Mouse (Mus musculus) lung, embryonic 14.5 days (tissue): Measurements from ENCODE around the gene Rnf183. TPM values are rescaled to one million over a fixed set of nuclear protein-coding genes. Genes with fewer than 3 reads are reported as not detected.

Experiments used
- ATAC-seq: fragments of 200-750 bp; cut with Nextera tagmentation; 2 replicates; pipeline ENCODE4 v1.8.0; 2017; ENCODE audit warnings: mild to moderate bottlenecking, moderate TSS enrichment, moderate library complexity; ENCODE audit not compliant: insufficient read depth
- DNase-seq: peaks from one replicate; pipeline ENCODE4 v3.0.0-alpha.2; 2015
- H3K27ac ChIP-seq: fragments of 300-500 bp; sonication (generic); 2 replicates; pipeline ENCODE4 v1.5.1; 2014; ENCODE audit warnings: low read depth, mild to moderate bottlenecking, moderate library complexity
- H3K27me3 ChIP-seq: fragments of 300-500 bp; sonication (generic); 2 replicates; pipeline ENCODE4 v1.6.1; 2014; ENCODE audit warnings: low read length, control low read depth; ENCODE audit not compliant: insufficient read depth
- H3K36me3 ChIP-seq: fragments of 300-500 bp; sonication (generic); 2 replicates; pipeline ENCODE4 v1.6.1; 2014; ENCODE audit warnings: control low read depth; ENCODE audit not compliant: insufficient read depth
- H3K4me1 ChIP-seq: fragments of 300-500 bp; sonication (generic); 2 replicates; pipeline ENCODE4 v1.6.1; 2014; ENCODE audit warnings: antibody characterized with exemption, control low read depth; ENCODE audit not compliant: insufficient read depth
- H3K4me2 ChIP-seq: fragments of 300-500 bp; sonication (generic); 2 replicates; pipeline ENCODE4 v1.6.1; 2014; ENCODE audit warnings: mild to moderate bottlenecking
- H3K4me3 ChIP-seq: fragments of 300-500 bp; sonication (generic); 2 replicates; pipeline ENCODE4 v1.5.1; 2014; ENCODE audit warnings: low read depth, low read length
- H3K9ac ChIP-seq: fragments of 300-500 bp; sonication (generic); 2 replicates; pipeline ENCODE4 v1.6.1; 2014
- H3K9me3 ChIP-seq: fragments of 300-500 bp; sonication (generic); 2 replicates; pipeline ENCODE4 v1.6.1; 2016; ENCODE audit warnings: low read depth, low read length, control low read depth
- CTCF ChIP-seq: IDR thresholded peaks from 2 replicates; pipeline ENCODE4 v1.5.1; 2016; ENCODE audit warnings: antibody characterized with exemption, low read depth
- WGBS: fragments of 180-500 bp; shearing (Covaris S2); extraction: QIAGEN DNeasy Blood & Tissue Kit; methylation state at CpG from one replicate; pipeline ENCODE4 v1.1.7; 2014; 5-methylcytosine and 5-hydroxymethylcytosine counted together
- polyA plus RNA-seq: library from polyadenylated mRNA; unstranded; fragments of >200 nt; fragmentation: Nextera tagmentation; extraction: Ambion mirVana; gene quantifications from 2 replicates; pipeline ENCODE4 v1.2.1, GENCODE M21; 2014

The Rnf183 gene
- polyA plus RNA-seq, 1 experiment from 2014 or later: not detected

DNA sequence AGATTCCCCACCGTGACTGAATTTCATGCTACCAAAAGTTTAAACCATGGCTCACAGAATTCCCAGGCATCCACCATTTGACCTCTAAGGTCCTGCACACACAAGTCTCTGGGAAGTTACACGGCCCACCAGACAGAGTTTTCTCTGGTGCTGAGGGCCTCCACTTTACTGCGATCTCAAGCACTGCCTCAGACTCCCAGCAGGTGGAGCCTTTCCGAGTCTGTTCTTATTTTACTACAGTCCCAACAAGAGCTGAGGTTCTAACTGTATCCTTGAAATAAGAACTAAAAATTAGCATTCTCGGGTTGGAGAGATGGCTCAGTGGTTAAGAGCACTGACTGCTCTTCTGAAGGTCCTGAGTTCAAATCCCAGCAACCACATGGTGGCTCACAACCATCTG is 19.9 kb upstream of the Rnf183 start:
- ATAC-seq (0 out of 2 replicates have a peak, but pooled peaks have one; percentile 51), DNase-seq (peak; percentile 72)
- 46% methylated on average over 5 of the region's 5 CpGs for WGBS
- Histone ChIP-seq H3K9me3 (no peaks in the 10 kb centered on the region), H3K27me3 (no peaks in the 10 kb centered on the region), H3K27ac (no peak overlapping the region), H3K4me1 (no peaks in the 10 kb centered on the region), H3K4me3 (no peak overlapping the region), H3K36me3 (no peaks in the 10 kb centered on the region), H3K4me2 (no peak overlapping the region), H3K9ac (no peak overlapping the region)
- TF ChIP-seq CTCF: peak; percentile 65

DNA sequence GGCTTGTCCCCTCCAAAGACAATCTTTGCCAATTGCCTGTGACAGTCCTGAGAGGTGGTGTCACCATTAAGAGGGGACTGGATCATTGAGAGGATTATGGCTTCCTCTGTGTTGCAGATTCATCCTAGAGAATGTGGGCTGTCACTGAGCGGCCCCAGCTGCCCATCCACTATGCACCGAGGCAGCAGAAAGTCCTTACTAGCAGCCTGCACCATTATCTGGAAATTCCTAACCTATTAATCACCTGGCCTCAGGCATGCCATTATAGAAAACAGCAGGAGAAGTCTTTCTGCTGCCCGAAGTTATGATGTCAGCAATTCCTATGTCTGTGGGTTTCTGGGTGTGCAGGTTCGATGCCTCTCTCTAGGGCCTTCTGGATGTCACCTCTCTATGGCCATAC is 5.9 kb upstream of the Rnf183 start:
- ATAC-seq (no peak), DNase-seq (no peak)
- H3K4me3 ChIP-seq: no peak overlapping the region
- no peaks in the 10 kb centered on the region for H3K36me3 ChIP-seq
- H3K9ac ChIP-seq: no peak overlapping the region
- no peaks in the 10 kb centered on the region for H3K4me1 ChIP-seq
- H3K9me3 ChIP-seq: no peaks in the 10 kb centered on the region
- 54% methylated on average over 4 of the region's 4 CpGs for WGBS
- no peaks in the 10 kb centered on the region for H3K27me3 ChIP-seq
- H3K27ac ChIP-seq: no peak overlapping the region
- TF ChIP-seq CTCF: no peak
- no peak overlapping the region for H3K4me2 ChIP-seq

DNA sequence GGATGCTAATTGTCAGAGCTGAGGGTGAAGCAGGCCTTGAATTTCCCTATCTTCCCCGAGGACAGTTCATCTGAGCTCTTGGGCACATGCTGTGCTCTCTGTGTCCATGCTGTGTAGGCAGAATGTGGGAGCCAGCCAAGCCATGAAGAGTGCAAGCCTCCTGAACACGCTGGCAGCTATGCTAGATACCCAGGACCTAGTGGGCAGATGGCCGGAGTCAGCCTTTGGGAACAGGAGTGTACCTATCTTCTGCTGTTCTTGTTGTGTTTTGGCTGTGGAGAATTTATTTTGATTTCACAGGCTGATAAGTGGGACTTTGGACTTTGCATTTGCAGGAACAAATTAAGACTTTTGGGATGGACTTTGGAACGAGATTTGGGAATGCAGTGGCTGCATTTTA is 5.5 kb upstream of the Rnf183 start:
- H3K4me2 ChIP-seq: no peak overlapping the region
- H3K27me3 ChIP-seq: no peaks in the 10 kb centered on the region
- no peak overlapping the region for H3K27ac ChIP-seq
- DNase-seq: no peak
- H3K36me3 ChIP-seq: no peaks in the 10 kb centered on the region
- H3K9ac ChIP-seq: no peak overlapping the region
- TF ChIP-seq CTCF: no peak
- H3K4me3 ChIP-seq: no peak overlapping the region
- H3K4me1 ChIP-seq: no peaks in the 10 kb centered on the region
- H3K9me3 ChIP-seq: no peaks in the 10 kb centered on the region
- 73% methylated on average over 4 of the region's 4 CpGs for WGBS
- ATAC-seq: no peak

DNA sequence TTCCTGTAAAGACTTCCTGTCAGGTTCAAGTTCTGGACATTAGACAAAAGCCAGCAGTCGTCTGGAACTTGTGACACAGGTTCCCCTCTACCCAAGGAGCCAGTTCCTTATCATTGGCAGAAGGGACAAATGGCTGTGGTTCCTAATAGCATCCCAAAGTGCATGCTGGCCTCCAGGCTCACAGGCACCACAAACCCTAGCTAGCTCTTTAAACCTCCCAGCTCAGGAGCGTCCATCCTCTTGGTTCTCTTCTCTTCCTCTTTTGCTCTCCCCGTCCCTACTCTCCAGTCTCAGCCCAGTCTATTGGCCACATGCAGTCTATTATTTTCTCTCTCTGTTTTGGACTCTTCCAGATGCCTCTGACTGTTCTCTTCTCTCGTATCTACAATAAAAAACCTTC is 4.7 kb upstream of the Rnf183 start:
- H3K27me3 ChIP-seq: no peaks in the 10 kb centered on the region
- H3K4me3 ChIP-seq: no peak overlapping the region
- no peak overlapping the region for H3K9ac ChIP-seq
- WGBS: 62% methylated on average over 4 of the region's 4 CpGs
- H3K36me3 ChIP-seq: no peaks in the 10 kb centered on the region
- ATAC-seq (no peak), DNase-seq (no peak)
- no peaks in the 10 kb centered on the region for H3K9me3 ChIP-seq
- no peak for TF ChIP-seq CTCF
- H3K27ac ChIP-seq: no peak overlapping the region
- H3K4me2 ChIP-seq: no peak overlapping the region
- H3K4me1 ChIP-seq: no peaks in the 10 kb centered on the region

DNA sequence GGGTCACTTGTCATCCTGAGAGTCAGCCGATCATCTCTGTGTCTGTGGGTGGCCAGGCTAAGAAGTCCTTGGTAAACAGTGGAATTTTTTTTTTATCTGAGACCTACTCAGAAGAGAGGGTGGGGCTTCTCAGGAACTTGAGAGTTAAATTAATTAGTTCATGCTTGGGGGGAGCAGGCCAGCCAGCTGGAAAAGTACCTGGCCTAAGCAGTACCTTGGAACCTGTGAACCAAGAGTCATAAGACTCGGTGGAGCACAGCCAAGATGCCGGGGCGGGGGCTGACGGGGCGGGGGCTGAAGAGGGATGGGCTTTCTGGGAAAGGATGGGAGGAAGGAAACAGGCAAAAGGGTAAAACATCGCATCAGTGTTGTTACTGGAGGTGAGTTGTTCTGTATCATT is 2.8 kb upstream of the Rnf183 start:
- no peak overlapping the region for H3K9ac ChIP-seq
- ATAC-seq (no peak), DNase-seq (no peak)
- no peak for TF ChIP-seq CTCF
- H3K4me2 ChIP-seq: no peak overlapping the region
- H3K36me3 ChIP-seq: no peaks in the 10 kb centered on the region
- H3K27ac ChIP-seq: no peak overlapping the region
- H3K27me3 ChIP-seq: no peaks in the 10 kb centered on the region
- WGBS: 64% methylated on average over 7 of the region's 7 CpGs
- no peaks in the 10 kb centered on the region for H3K9me3 ChIP-seq
- H3K4me1 ChIP-seq: no peaks in the 10 kb centered on the region
- no peak overlapping the region for H3K4me3 ChIP-seq

DNA sequence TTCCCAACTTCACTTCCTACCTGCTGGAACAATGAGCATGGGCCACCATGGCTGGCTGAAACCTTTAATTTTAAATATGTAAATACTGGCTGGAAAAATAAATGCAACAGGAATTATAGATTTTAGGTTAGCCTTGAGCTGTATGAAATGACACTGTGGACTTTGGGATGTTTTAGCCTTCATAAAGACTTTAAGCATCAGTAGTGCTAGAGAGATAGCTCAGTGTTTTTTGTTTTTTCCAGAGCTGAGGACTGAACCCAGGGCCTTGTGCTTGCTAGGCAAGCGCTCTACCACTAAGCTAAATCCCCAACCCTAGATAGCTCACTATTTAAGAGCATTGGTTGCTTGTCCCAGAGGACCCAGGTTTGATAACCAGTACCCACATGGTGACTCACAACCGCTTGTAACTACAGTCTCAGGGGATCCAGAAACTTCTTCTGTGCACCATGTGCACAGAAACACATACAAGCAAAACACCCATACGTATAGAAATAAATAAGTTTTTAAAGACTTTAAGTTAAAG is 2.3 kb upstream of the Rnf183 start:
- TF ChIP-seq CTCF: no peak
- no peaks in the 10 kb centered on the region for H3K9me3 ChIP-seq
- H3K36me3 ChIP-seq: no peaks in the 10 kb centered on the region
- H3K4me1 ChIP-seq: no peaks in the 10 kb centered on the region
- no peak overlapping the region for H3K4me2 ChIP-seq
- 83% methylated on average over 3 of the region's 3 CpGs for WGBS
- H3K27me3 ChIP-seq: no peaks in the 10 kb centered on the region
- ATAC-seq (no peak), DNase-seq (no peak)
- H3K9ac ChIP-seq: no peak overlapping the region
- no peak overlapping the region for H3K27ac ChIP-seq
- no peak overlapping the region for H3K4me3 ChIP-seq

- 68% methylated on average over 7 of the region's 7 CpGs for WGBS
- H3K4me1 ChIP-seq: no peaks in the 10 kb centered on the region
- TF ChIP-seq CTCF: no peak
- ATAC-seq: no peak
- no peaks in the 10 kb centered on the region for H3K36me3 ChIP-seq
- no peak overlapping the region for H3K9ac ChIP-seq
- no peak overlapping the region for H3K4me2 ChIP-seq
- no peak overlapping the region for H3K27ac ChIP-seq
- no peaks in the 10 kb centered on the region for H3K27me3 ChIP-seq
- no peak for DNase-seq
- H3K4me3 ChIP-seq: no peak overlapping the region
- no peaks in the 10 kb centered on the region for H3K9me3 ChIP-seq
Measured at GRCm38 (mm10) chr4:62433939-62434870, 847 bp downstream of the Rnf183 start.
